Mouse (Mus musculus): ENCODE data around the gene Gse1.

The Gse1 gene

GRCm38 (mm10) chr8:120572534-120572933, 344.3 kb downstream of the Gse1 start:
- no peak for DNase-seq (ENCODE audit: low spot score)

- no peak for DNase-seq (ENCODE audit: low spot score)
Measured at GRCm38 (mm10) chr8:120573866-120574265, 345.6 kb downstream of the Gse1 start.

- DNase-seq (ENCODE audit: low spot score) = no peak
Measured at GRCm38 (mm10) chr8:120574941-120575340, 346.7 kb downstream of the Gse1 start.

GRCm38 (mm10) chr8:120575801-120576200, 347.5 kb downstream of the Gse1 start:
- peak; percentile 84 for DNase-seq (ENCODE audit: low spot score)

GRCm38 (mm10) chr8:120577821-120578220, 349.6 kb downstream of the Gse1 start:
- DNase-seq (ENCODE audit: low spot score) = no peak

GRCm38 (mm10) chr8:120580336-120581000, 352.2 kb downstream of the Gse1 start:
- no peak for DNase-seq (ENCODE audit: low spot score)

- DNase-seq (ENCODE audit: low spot score) = no peak
Measured at GRCm38 (mm10) chr8:120581329-120581728, 353.1 kb downstream of the Gse1 start.

- no peak for DNase-seq (ENCODE audit: low spot score)
Measured at GRCm38 (mm10) chr8:120581811-120582210, 353.6 kb downstream of the Gse1 start.

GRCm38 (mm10) chr8:120585521-120585920, 357.3 kb downstream of the Gse1 start:
- DNase-seq (ENCODE audit: low spot score) = no peak

- peak; percentile 99 for DNase-seq (ENCODE audit: low spot score)
Measured at GRCm38 (mm10) chr8:120588908-120589771, 360.9 kb downstream of the Gse1 start, which contains the start of gene Gins2. TSS of gene Gins2 (minus strand) at chr8:120589304.

GRCm38 (mm10) chr8:120589921-120590320, 361.7 kb downstream of the Gse1 start:
- no peak for DNase-seq (ENCODE audit: low spot score)

GRCm38 (mm10) chr8:120591587-120592292, 363.5 kb downstream of the Gse1 start:
- no peak for DNase-seq (ENCODE audit: low spot score)

- DNase-seq (ENCODE audit: low spot score) = no peak
Measured at GRCm38 (mm10) chr8:120594571-120594970, 366.3 kb downstream of the Gse1 start.

GRCm38 (mm10) chr8:120595963-120596362, 367.7 kb downstream of the Gse1 start:
- DNase-seq (ENCODE audit: low spot score) = peak; percentile 80

- peak; percentile 48 for DNase-seq (ENCODE audit: low spot score)
Measured at GRCm38 (mm10) chr8:120598579-120598978, 370.3 kb downstream of the Gse1 start.

GRCm38 (mm10) chr8:120599504-120599903, 371.2 kb downstream of the Gse1 start:
- DNase-seq (ENCODE audit: low spot score) = peak; percentile 67

GRCm38 (mm10) chr8:120602672-120603071, 374.4 kb downstream of the Gse1 start:
- peak; percentile 56 for DNase-seq (ENCODE audit: low spot score)

- no peak for DNase-seq (ENCODE audit: low spot score)
Measured at GRCm38 (mm10) chr8:120607460-120607859, 379.2 kb downstream of the Gse1 start.

GRCm38 (mm10) chr8:120607885-120608284, 379.6 kb downstream of the Gse1 start:
- peak; percentile 83 for DNase-seq (ENCODE audit: low spot score)

- no peak for DNase-seq (ENCODE audit: low spot score)
Measured at GRCm38 (mm10) chr8:120610824-120611223, 382.6 kb downstream of the Gse1 start.

GRCm38 (mm10) chr8:120614491-120614890, 386.2 kb downstream of the Gse1 start:
- DNase-seq (ENCODE audit: low spot score) = no peak
